Mouse (Mus musculus): ENCODE results near the gene Cyp4f17. TPM values are rescaled to one million over a fixed set of nuclear protein-coding genes. Genes with fewer than 3 reads are reported as not detected.
A peak's percentile ranks its signal among the peaks of the same experiment; 100 is the strongest.

Cyp4f17 gene
- 1.8 TPM for polyA plus RNA-seq (2012; fragmentation: generic; extraction: Trizol)

DNA sequence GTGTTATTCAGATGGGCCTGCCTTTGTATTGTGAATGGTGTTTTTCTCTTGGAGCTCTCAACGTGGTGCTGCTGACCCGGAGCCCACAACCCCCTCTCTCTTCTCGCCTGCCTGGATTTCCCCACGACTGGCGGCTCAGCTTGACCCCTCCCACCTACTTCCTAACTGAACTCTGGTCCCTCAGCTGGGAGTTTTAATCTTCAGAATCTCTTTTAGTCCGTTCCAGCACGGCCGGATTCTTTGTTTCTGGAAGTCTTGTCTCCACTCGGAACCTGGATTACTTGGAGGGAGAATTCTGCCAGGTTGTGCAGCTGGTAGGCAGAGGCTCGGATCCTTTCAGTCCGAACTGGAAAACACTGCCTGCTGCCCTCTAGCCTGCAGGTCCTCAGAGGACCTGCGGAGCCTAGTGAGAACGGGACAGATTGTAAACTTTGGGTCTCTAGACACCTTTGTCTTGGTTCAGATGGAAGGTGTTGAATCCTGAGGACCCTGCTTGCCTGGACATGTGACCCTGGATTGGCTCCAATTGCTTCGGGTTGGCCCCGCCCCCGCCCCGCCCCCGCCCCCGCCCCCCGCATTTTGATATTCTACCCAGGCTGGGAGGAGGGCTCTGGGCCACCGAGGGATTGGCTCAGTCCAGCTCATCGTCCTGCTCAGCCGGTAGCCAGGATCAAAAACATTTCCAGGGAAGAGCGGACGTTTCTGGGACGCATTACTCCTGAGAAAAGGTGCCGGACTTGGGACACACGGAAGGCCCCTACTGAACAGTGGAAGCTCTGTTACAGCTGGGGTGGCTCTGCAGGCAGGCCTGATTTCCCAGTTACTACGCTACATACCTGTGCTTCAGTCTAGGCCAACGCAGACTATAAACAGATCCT is at the start of gene Cyp4f17:
Gene Cyp4f17, plus strand, starts transcription at position 200 of the 878 bp plus-strand sequence.
- peak within 1 kb of the TSS; percentile 89 for H3K4me2 ChIP-seq (ENCODE audit: low read depth)
- H3K27me3 ChIP-seq (ENCODE audit: control insufficient read depth, insufficient read depth, insufficient read length) = no peaks in the 10 kb centered on the region
- TF ChIP-seq SRF (IDR thresholded peaks at IDR 0.05; ENCODE audit: control insufficient read depth, insufficient read length, low read depth) (no peak), MYOD1 (IDR thresholded peaks at IDR 0.05; ENCODE audit: control insufficient read depth in 1 of 3, insufficient read length in 2 of 3, low read depth in 2 of 3) (no peak), POLR2AphosphoS2 (IDR thresholded peaks at IDR 0.05; ENCODE audit: insufficient read length, low read depth) (no peak), POLR2A (IDR thresholded peaks at IDR 0.05; ENCODE audit: insufficient read length, low read depth) (peak; percentile 38), TCF3 (IDR thresholded peaks at IDR 0.05; ENCODE audit: insufficient read length, low read depth) (no peak), REST (IDR thresholded peaks at IDR 0.05; ENCODE audit: insufficient read depth, insufficient read length) (no peak), MAX (IDR thresholded peaks at IDR 0.05; ENCODE audit: low read depth) (no peak), USF1 (IDR thresholded peaks at IDR 0.05; ENCODE audit: low read depth) (peak; percentile 49), MYOG (IDR thresholded peaks at IDR 0.05; ENCODE audit: control insufficient read depth in 1 of 3, insufficient read depth in 1 of 3, insufficient read length in 2 of 3, low read depth in 2 of 3) (no peak), CEBPB (IDR thresholded peaks at IDR 0.05; ENCODE audit: insufficient read depth, poor library complexity, severe bottlenecking) (no peak), E2F4 (IDR thresholded peaks at IDR 0.05; ENCODE audit: insufficient read depth) (no peak), TCF12 (IDR thresholded peaks at IDR 0.05; ENCODE audit: insufficient read depth, poor library complexity, severe bottlenecking) (no peak)
- H3K79me2 ChIP-seq (ENCODE audit: control insufficient read depth, insufficient read depth) = no peaks in the 10 kb centered on the region
- no peaks in the 10 kb centered on the region for H3K36me3 ChIP-seq (ENCODE audit: control insufficient read depth, insufficient read depth)
- no peak within 1 kb of the TSS for H3ac ChIP-seq (ENCODE audit: control insufficient read depth, insufficient read length)
- H3K4me3 ChIP-seq = peak within 1 kb of the TSS; percentile 30

DNA sequence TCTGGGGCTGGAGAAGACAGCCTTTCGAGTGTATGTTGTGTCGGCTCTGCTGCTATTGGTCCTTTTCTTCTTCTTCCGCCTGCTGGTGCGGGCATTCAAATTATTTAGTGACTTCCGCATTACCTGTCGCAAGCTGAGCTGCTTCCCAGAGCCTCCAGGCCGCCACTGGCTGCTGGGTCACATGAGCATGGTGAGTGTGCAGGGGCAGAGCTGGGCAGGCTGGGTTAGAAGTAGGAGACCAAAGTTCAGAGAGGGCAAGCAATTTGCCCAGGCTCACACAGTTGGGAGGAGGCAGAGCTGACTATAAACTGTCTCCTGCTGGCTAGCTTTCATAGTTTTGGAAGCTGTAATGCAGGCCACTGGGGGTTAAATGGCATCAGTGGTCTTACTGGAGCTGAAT is 37.4 kb upstream of the Cyp4f17 start:
- Histone ChIP-seq H3K27me3 (ENCODE audit: control insufficient read depth, insufficient read depth, insufficient read length) (peaks cover 17% of the 10 kb centered on the region), H3K4me2 (ENCODE audit: low read depth) (no peak overlapping the region), H3K36me3 (ENCODE audit: control insufficient read depth, insufficient read depth) (no peaks in the 10 kb centered on the region), H3K79me2 (ENCODE audit: control insufficient read depth, insufficient read depth) (no peaks in the 10 kb centered on the region), H3K4me3 (no peak overlapping the region), H3ac (ENCODE audit: control insufficient read depth, insufficient read length) (no peak overlapping the region)
- TF ChIP-seq SRF (IDR thresholded peaks at IDR 0.05; ENCODE audit: control insufficient read depth, insufficient read length, low read depth) = no peak
- TF ChIP-seq USF1 (IDR thresholded peaks at IDR 0.05; ENCODE audit: low read depth) = no peak
- no peak for TF ChIP-seq TCF3 (IDR thresholded peaks at IDR 0.05; ENCODE audit: insufficient read length, low read depth)
- no peak for TF ChIP-seq MAX (IDR thresholded peaks at IDR 0.05; ENCODE audit: low read depth)
- TF ChIP-seq REST (IDR thresholded peaks at IDR 0.05; ENCODE audit: insufficient read depth, insufficient read length) = no peak
- no peak for TF ChIP-seq CEBPB (IDR thresholded peaks at IDR 0.05; ENCODE audit: insufficient read depth, poor library complexity, severe bottlenecking)
- no peak for TF ChIP-seq MYOD1 (IDR thresholded peaks at IDR 0.05; ENCODE audit: control insufficient read depth in 1 of 3, insufficient read length in 2 of 3, low read depth in 2 of 3)

DNA sequence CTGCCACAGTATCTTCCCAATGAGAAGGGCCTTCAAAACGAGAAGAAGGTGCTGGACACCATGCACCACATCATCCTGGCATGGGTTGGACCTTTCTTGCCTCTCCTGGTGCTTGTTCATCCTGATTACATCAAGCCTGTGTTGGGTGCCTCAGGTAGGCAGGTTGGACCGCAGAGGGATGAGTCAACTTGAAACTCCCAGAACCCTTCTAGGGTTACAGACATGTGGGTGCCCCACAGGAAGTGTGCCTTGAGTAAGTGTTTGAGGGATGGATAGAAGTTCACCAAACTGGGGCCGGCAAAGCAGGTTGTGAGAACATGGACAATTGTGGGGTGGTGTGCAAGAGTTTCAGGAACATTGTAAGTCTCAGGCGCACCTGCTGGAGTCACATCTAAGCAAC is 35.1 kb upstream of the Cyp4f17 start:
- H3K4me2 ChIP-seq (ENCODE audit: low read depth) = no peak overlapping the region
- no peak overlapping the region for H3ac ChIP-seq (ENCODE audit: control insufficient read depth, insufficient read length)
- TF ChIP-seq TCF12 (IDR thresholded peaks at IDR 0.05; ENCODE audit: insufficient read depth, poor library complexity, severe bottlenecking) = no peak
- TF ChIP-seq TCF3 (IDR thresholded peaks at IDR 0.05; ENCODE audit: insufficient read length, low read depth) = no peak
- no peak for TF ChIP-seq MAX (IDR thresholded peaks at IDR 0.05; ENCODE audit: low read depth)
- no peak for TF ChIP-seq USF1 (IDR thresholded peaks at IDR 0.05; ENCODE audit: low read depth)
- no peak for TF ChIP-seq POLR2AphosphoS2 (IDR thresholded peaks at IDR 0.05; ENCODE audit: insufficient read length, low read depth)
- TF ChIP-seq SRF (IDR thresholded peaks at IDR 0.05; ENCODE audit: control insufficient read depth, insufficient read length, low read depth) = no peak
- TF ChIP-seq MYOD1 (IDR thresholded peaks at IDR 0.05; ENCODE audit: control insufficient read depth in 1 of 3, insufficient read length in 2 of 3, low read depth in 2 of 3) = no peak
- no peak for TF ChIP-seq CEBPB (IDR thresholded peaks at IDR 0.05; ENCODE audit: insufficient read depth, poor library complexity, severe bottlenecking)
- no peak for TF ChIP-seq POLR2A (IDR thresholded peaks at IDR 0.05; ENCODE audit: insufficient read length, low read depth)
- no peak for TF ChIP-seq MYOG (IDR thresholded peaks at IDR 0.05; ENCODE audit: control insufficient read depth in 1 of 3, insufficient read depth in 1 of 3, insufficient read length in 2 of 3, low read depth in 2 of 3)
- no peak for TF ChIP-seq REST (IDR thresholded peaks at IDR 0.05; ENCODE audit: insufficient read depth, insufficient read length)
- no peak for TF ChIP-seq E2F4 (IDR thresholded peaks at IDR 0.05; ENCODE audit: insufficient read depth)
- no peak overlapping the region for H3K4me3 ChIP-seq
- no peaks in the 10 kb centered on the region for H3K79me2 ChIP-seq (ENCODE audit: control insufficient read depth, insufficient read depth)
- H3K36me3 ChIP-seq (ENCODE audit: control insufficient read depth, insufficient read depth) = no peaks in the 10 kb centered on the region
- H3K27me3 ChIP-seq (ENCODE audit: control insufficient read depth, insufficient read depth, insufficient read length) = peaks cover 9% of the 10 kb centered on the region

DNA sequence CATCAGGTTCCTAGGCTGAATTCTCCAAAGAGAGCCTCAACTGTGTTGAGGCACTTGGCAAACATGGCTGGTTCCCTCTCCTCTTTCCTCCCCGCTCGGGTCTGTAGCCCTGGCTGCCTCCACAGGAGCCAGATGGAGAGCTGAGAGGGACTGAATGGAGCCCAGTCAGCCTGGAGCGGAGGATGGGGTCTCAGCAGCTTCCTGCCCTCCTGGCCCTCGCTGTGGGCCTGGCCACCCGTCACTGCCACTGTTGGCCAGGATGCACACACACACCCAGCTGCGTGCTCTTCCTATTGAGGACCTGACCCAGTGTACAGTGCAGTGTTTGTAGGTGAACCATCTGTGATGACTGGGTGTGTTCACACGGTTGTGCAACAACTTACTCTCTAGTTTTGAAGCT is 33.7 kb upstream of the Cyp4f17 start:
- Histone ChIP-seq H3K27me3 (ENCODE audit: control insufficient read depth, insufficient read depth, insufficient read length) (peaks cover 15% of the 10 kb centered on the region), H3K4me3 (no peak overlapping the region), H3ac (ENCODE audit: control insufficient read depth, insufficient read length) (no peak overlapping the region), H3K4me2 (ENCODE audit: low read depth) (no peak overlapping the region), H3K79me2 (ENCODE audit: control insufficient read depth, insufficient read depth) (no peaks in the 10 kb centered on the region), H3K36me3 (ENCODE audit: control insufficient read depth, insufficient read depth) (no peaks in the 10 kb centered on the region)
- TF ChIP-seq MYOG (IDR thresholded peaks at IDR 0.05; ENCODE audit: control insufficient read depth in 1 of 3, insufficient read depth in 1 of 3, insufficient read length in 2 of 3, low read depth in 2 of 3) (no peak), E2F4 (IDR thresholded peaks at IDR 0.05; ENCODE audit: insufficient read depth) (no peak), POLR2A (IDR thresholded peaks at IDR 0.05; ENCODE audit: insufficient read length, low read depth) (no peak), SRF (IDR thresholded peaks at IDR 0.05; ENCODE audit: control insufficient read depth, insufficient read length, low read depth) (no peak), TCF3 (IDR thresholded peaks at IDR 0.05; ENCODE audit: insufficient read length, low read depth) (no peak), CEBPB (IDR thresholded peaks at IDR 0.05; ENCODE audit: insufficient read depth, poor library complexity, severe bottlenecking) (no peak), MAX (IDR thresholded peaks at IDR 0.05; ENCODE audit: low read depth) (no peak), USF1 (IDR thresholded peaks at IDR 0.05; ENCODE audit: low read depth) (no peak)
